Mouse (Mus musculus) liver, embryonic 14.5 days (tissue): ENCODE measurements around the gene Maml3. TPM values are rescaled to one million over a fixed set of nuclear protein-coding genes. Genes with fewer than 3 reads are reported as not detected.

Experiments used
- ATAC-seq: fragments of 200-750 bp; cut with Nextera tagmentation; 2 replicates; pipeline ENCODE4 v1.8.0; 2017; ENCODE audit warnings: moderate number of reproducible peaks, mild to moderate bottlenecking, moderate library complexity; ENCODE audit not compliant: insufficient read depth
- DNase-seq, 3 experiments: peaks; one replicate each; pipeline ENCODE4 v3.0.0-alpha.2; 2012 to 2013; ENCODE audit warnings: low read depth in 3 of 3, low spot score in 3 of 3
- H3K27ac ChIP-seq: fragments of 300-500 bp; sonication (generic); 2 replicates; pipeline ENCODE4 v1.5.1; 2014; ENCODE audit warnings: moderate library complexity, mild to moderate bottlenecking, control low read depth, inconsistent platforms
- H3K27me3 ChIP-seq: fragments of 300-500 bp; sonication (generic); 2 replicates; pipeline ENCODE4 v1.6.1; 2014; ENCODE audit warnings: mild to moderate bottlenecking, low read length, moderate library complexity; ENCODE audit not compliant: control insufficient read depth, insufficient read depth
- H3K36me3 ChIP-seq: fragments of 300-500 bp; sonication (generic); replicated peaks from 2 replicates; pipeline ENCODE4 v1.6.1; 2014; ENCODE audit warnings: low read depth; ENCODE audit not compliant: control insufficient read depth, insufficient read depth
- H3K4me1 ChIP-seq, 2 experiments: fragments of 200-500 bp in 1 of 2; fragments of 300-500 bp in 1 of 2; sonication (generic) in 1 of 2; replicated peaks; 2 replicates each; pipeline ENCODE4 v1.6.1; 2012 to 2014; ENCODE audit warnings: antibody characterized with exemption in 1 of 2, inconsistent platforms in 1 of 2, low read length in 1 of 2; ENCODE audit not compliant: control insufficient read depth in 2 of 2, insufficient read depth in 2 of 2
- H3K4me2 ChIP-seq: fragments of 300-500 bp; sonication (generic); 2 replicates; pipeline ENCODE4 v1.6.1; 2014; ENCODE audit warnings: low read depth, mild to moderate bottlenecking, control low read depth, moderate library complexity
- H3K4me3 ChIP-seq, 2 experiments: fragments of 200-500 bp in 1 of 2; fragments of 300-500 bp in 1 of 2; sonication (generic) in 1 of 2; 2 replicates each; pipeline ENCODE4 v1.5.1; 2012 to 2014; ENCODE audit warnings: low read depth in 2 of 2, low read length in 2 of 2, mild to moderate bottlenecking in 2 of 2, control low read depth in 1 of 2, inconsistent platforms in 1 of 2, moderate library complexity in 1 of 2; ENCODE audit not compliant: insufficient read depth in 1 of 2
- H3K9ac ChIP-seq: fragments of 300-500 bp; sonication (generic); replicated peaks from 2 replicates; pipeline ENCODE4 v1.6.1; 2014; ENCODE audit warnings: mild to moderate bottlenecking, control low read depth, moderate library complexity
- H3K9me3 ChIP-seq: fragments of 300-500 bp; sonication (generic); 2 replicates; pipeline ENCODE4 v1.6.1; 2016; ENCODE audit warnings: low read length, mixed read lengths; ENCODE audit not compliant: control insufficient read depth
- CTCF ChIP-seq: IDR thresholded peaks from 2 replicates; pipeline ENCODE4 v1.5.1; 2016; ENCODE audit warnings: antibody characterized with exemption, low read depth, control low read depth
- EP300 ChIP-seq: IDR thresholded peaks from 2 replicates; pipeline ENCODE4 v1.6.1; 2016; ENCODE audit warnings: antibody characterized with exemption, low read depth
- WGBS: fragments of 180-500 bp; shearing (Covaris S2); extraction: QIAGEN DNeasy Blood & Tissue Kit; methylation state at CpG from one replicate; pipeline ENCODE4 v1.1.7; 2014; ENCODE audit not compliant: insufficient replicate concordance; 5-methylcytosine and 5-hydroxymethylcytosine counted together
- polyA plus RNA-seq, 2 experiments: library from polyadenylated mRNA; depleted of rRNA in 1 of 2; stranded (reverse) in 1 of 2; unstranded in 1 of 2; fragments of >200 nt; fragmentation: Nextera tagmentation in 1 of 2; extraction: Ambion mirVana in 1 of 2; gene quantifications; 2 replicates each; pipeline versions ENCODE4 v1.2.1 to v1.2.3; 2012 to 2014

Gene Maml3
- polyA plus RNA-seq, 2 experiments: 0.57 to 0.71 TPM

- H3K4me1 ChIP-seq: peaks cover 0 to 4% of the 10 kb centered on the region in 2 experiments; a peak in 1 of 4 replicates
- no peak for ATAC-seq
Observed at GRCm38 (mm10) chr3:51637326-51637725, 467.6 kb downstream of the Maml3 start.

DNA sequence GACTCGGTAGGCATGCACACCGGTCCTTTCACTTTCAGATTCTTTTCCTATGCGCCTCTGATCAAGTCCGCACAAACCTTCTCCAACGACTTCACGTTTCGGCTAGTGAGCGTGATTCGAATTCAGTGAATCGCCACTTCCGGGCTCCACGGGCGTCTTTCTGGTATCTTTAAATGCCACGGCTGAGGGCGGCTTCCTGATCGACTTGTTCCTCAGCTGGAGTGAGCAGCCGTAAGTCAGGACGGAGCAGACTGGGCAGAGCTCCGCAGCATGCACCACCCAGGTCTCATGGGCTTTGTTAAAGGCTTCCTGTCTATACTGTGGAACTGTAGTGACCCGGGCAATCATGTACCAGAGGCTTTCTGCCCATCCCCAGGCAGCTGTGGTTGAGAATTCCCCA lies 468.2 kb downstream of the Maml3 start:
- no peak overlapping the region for H3K27ac ChIP-seq
- DNase-seq (no peak), ATAC-seq (no peak)
- H3K9ac ChIP-seq: no peak overlapping the region
- H3K4me3 ChIP-seq: peak overlapping the region; percentile 38 to 39
- H3K36me3 ChIP-seq: no peaks in the 10 kb centered on the region
- peaks cover 0 to 4% of the 10 kb centered on the region in 2 experiments; a peak in 1 of 4 replicates for H3K4me1 ChIP-seq
- peak overlapping the region; percentile 48 for H3K4me2 ChIP-seq
- 35% methylated on average over 20 of the region's 20 CpGs for WGBS
- H3K9me3 ChIP-seq: peaks cover 3% of the 10 kb centered on the region
- no peaks in the 10 kb centered on the region for H3K27me3 ChIP-seq
- TF ChIP-seq CTCF: no peak
- no peak for TF ChIP-seq EP300

More at GRCm38 (mm10) chr3:51637326-51637725, 467.6 kb downstream of the Maml3 start:
- Histone ChIP-seq H3K27me3 (no peaks in the 10 kb centered on the region), H3K4me3 (no peak overlapping the region), H3K27ac (no peak overlapping the region), H3K9me3 (peaks cover 3% of the 10 kb centered on the region), H3K9ac (no peak overlapping the region), H3K4me2 (peak overlapping the region; percentile 48; the same call in 1 of the 2 replicates), H3K36me3 (no peaks in the 10 kb centered on the region)
- TF ChIP-seq CTCF: no peak
- no peak for TF ChIP-seq EP300
- no peak for DNase-seq
- 79% methylated on average over 6 of the region's 6 CpGs for WGBS

GRCm38 (mm10) chr3:51635960-51636359 lies 468.9 kb downstream of the Maml3 start:
- ATAC-seq (no peak), DNase-seq (no peak)
- Histone ChIP-seq H3K9me3 (peaks cover 3% of the 10 kb centered on the region), H3K9ac (no peak overlapping the region), H3K36me3 (no peaks in the 10 kb centered on the region), H3K4me3 (no peak overlapping the region), H3K4me1 (peaks cover 0 to 4% of the 10 kb centered on the region in 2 experiments; a peak in 1 of 4 replicates), H3K27me3 (no peaks in the 10 kb centered on the region), H3K4me2 (no peak overlapping the region), H3K27ac (no peak overlapping the region)
- WGBS: 53% methylated on average over 2 of the region's 2 CpGs
- TF ChIP-seq EP300 (no peak), CTCF (no peak)

Other genes with a start within 250 kb of the Maml3 start
- 1.00 and 1.0 TPM in 2 replicates for gene Foxo1, start 163.3 kb upstream of the Maml3 start, polyA plus RNA-seq (2012; rRNA removed)
- 1.4 and 1.6 TPM in 2 replicates for gene Foxo1, start 163.3 kb upstream of the Maml3 start, polyA plus RNA-seq (2014; fragmentation: Nextera tagmentation; extraction: Ambion mirVana)